Mouse (Mus musculus) liver, embryonic 16.5 days (tissue): ENCODE results near the gene Cpne5. TPM values are rescaled to one million over a fixed set of nuclear protein-coding genes. Genes with fewer than 3 reads are reported as not detected.

ENCODE experiments used
- ATAC-seq: fragments of 200-750 bp; cut with Nextera tagmentation; 2 replicates; pipeline ENCODE4 v1.8.0; 2017; ENCODE audit warnings: low read depth, mild to moderate bottlenecking, moderate number of reproducible peaks, moderate library complexity
- H3K27ac ChIP-seq: fragments of 300-500 bp; sonication (generic); 2 replicates; pipeline ENCODE4 v1.5.1; 2014; ENCODE audit warnings: mild to moderate bottlenecking, low read length
- H3K27me3 ChIP-seq: fragments of 300-500 bp; sonication (generic); 2 replicates; pipeline ENCODE4 v1.6.1; 2014; ENCODE audit warnings: low read depth, low read length, mixed read lengths; ENCODE audit not compliant: control insufficient read depth, insufficient read depth
- H3K36me3 ChIP-seq: fragments of 300-500 bp; sonication (generic); 2 replicates; pipeline ENCODE4 v1.6.1; 2014; ENCODE audit warnings: mild to moderate bottlenecking; ENCODE audit not compliant: control insufficient read depth, insufficient read depth
- H3K4me1 ChIP-seq: fragments of 300-500 bp; sonication (generic); 2 replicates; pipeline ENCODE4 v1.6.1; 2014; ENCODE audit warnings: low read depth, low read length, mixed read lengths; ENCODE audit not compliant: control insufficient read depth
- H3K4me2 ChIP-seq: fragments of 300-500 bp; sonication (generic); 2 replicates; pipeline ENCODE4 v1.6.1; 2014; ENCODE audit warnings: low read depth, low read length, mixed read lengths
- H3K4me3 ChIP-seq: fragments of 300-500 bp; sonication (generic); 2 replicates; pipeline ENCODE4 v1.5.1; 2014; ENCODE audit warnings: low read depth, mild to moderate bottlenecking, low read length
- H3K9ac ChIP-seq: fragments of 300-500 bp; sonication (generic); 2 replicates; pipeline ENCODE4 v1.6.1; 2014; ENCODE audit warnings: low read depth, low read length
- H3K9me3 ChIP-seq: fragments of 300-500 bp; sonication (generic); replicated peaks from 2 replicates; pipeline ENCODE4 v1.6.1; 2016; ENCODE audit warnings: low read length; ENCODE audit not compliant: control insufficient read depth
- WGBS: fragments of 180-500 bp; shearing (Covaris S2); extraction: QIAGEN DNeasy Blood & Tissue Kit; methylation state at CpG from one replicate; pipeline ENCODE4 v1.1.7; 2014; ENCODE audit not compliant: insufficient replicate concordance; 5-methylcytosine and 5-hydroxymethylcytosine counted together
- polyA plus RNA-seq: library from polyadenylated mRNA; unstranded; fragments of >200 nt; fragmentation: Nextera tagmentation; extraction: Ambion mirVana; gene quantifications from 2 replicates; pipeline ENCODE4 v1.2.1, GENCODE M21; 2015

Cpne5 gene
- polyA plus RNA-seq, 1 experiment from 2014 or later: 0.24 TPM

DNA sequence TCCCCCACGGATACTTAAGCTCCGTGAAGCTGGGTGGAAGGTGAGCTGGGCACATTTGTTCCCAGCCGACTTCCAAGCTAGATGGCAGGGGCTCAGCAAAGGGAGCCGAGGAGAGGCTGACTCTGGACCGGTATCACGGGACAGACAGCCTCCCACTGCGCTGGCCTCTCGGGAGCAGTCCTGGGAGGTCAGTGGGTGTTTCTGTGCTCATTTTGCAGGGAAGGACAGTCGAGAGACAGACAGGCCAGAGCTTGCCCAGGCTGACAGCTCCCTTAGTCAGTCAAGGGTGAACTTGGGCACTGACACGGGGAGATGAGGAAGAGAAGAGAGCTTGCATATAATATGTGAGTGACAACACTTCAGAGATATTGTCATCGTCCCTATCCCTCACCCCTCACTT lies 54.8 kb downstream of the Cpne5 start:
- Histone ChIP-seq H3K4me3 (no peak overlapping the region), H3K36me3 (no peaks in the 10 kb centered on the region), H3K27ac (no peak overlapping the region), H3K4me2 (no peak overlapping the region), H3K9ac (no peak overlapping the region), H3K27me3 (no peaks in the 10 kb centered on the region; the same call in 1 of the 2 replicates), H3K4me1 (no peaks in the 10 kb centered on the region), H3K9me3 (no peaks in the 10 kb centered on the region)
- WGBS: 60% methylated on average over 11 of the region's 11 CpGs
- no peak for ATAC-seq

DNA sequence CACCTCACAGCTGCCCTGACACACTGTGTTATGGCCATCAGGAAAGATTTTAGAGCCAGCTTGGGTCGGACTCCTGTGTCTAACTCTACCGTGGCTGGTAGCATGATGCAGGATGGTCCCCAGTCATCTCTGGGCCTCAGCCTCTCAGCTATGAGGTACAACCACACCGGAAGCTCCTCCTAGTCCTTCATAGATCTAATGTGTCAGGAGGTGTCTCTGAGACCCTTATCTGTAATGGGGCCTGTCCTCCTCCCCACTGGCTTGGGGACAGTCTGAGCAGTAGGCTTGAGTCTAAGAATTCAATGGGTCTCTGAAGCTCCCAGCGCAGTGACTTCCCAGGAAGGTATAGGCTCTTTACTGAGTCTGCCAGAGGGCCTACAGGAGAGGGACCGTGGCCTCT lies 56.2 kb downstream of the Cpne5 start:
- Histone ChIP-seq H3K27me3 (no peaks in the 10 kb centered on the region), H3K4me3 (no peak overlapping the region), H3K9me3 (no peaks in the 10 kb centered on the region), H3K27ac (no peak overlapping the region), H3K9ac (no peak overlapping the region), H3K4me1 (no peaks in the 10 kb centered on the region), H3K4me2 (no peak overlapping the region), H3K36me3 (no peaks in the 10 kb centered on the region)
- WGBS: 45% methylated on average over 5 of the region's 5 CpGs
- no peak for ATAC-seq

DNA sequence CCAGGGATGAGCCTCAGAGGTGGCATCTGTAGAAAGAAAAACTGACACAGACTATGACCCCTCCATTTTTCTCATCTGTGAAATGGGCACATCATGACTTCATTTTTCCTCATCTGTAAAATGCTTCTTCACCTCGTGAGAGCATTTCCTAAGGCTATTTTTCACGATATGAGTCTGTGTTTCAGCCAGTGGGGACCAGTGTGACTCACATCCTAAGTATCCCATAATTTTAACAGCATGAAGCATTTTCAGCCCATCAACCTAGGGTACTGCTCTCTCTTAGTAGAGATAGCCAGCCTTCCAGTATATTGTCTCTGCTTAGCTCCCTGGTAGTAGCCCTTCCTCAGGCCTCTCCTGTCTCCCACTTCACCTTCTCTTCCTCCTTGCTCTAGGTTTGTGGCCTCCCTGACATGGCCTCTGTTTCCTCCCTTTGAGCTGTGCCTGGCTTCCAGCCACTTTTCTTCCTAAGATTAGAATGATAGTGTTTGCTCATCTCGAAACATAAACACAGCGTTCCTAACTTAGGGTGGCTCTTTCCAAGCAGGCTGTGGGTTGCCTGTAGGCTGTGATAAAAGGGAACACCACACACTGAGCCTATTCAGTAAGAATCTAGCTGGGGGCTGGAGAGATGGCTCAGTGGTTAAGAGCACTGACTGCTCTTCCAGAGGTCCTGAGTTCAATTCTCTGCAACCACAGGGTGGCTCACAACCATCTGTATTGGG lies 57.4 kb downstream of the Cpne5 start:
- ATAC-seq: no peak
- no peak overlapping the region for H3K27ac ChIP-seq
- H3K36me3 ChIP-seq: no peaks in the 10 kb centered on the region
- H3K9ac ChIP-seq: no peak overlapping the region
- H3K4me2 ChIP-seq: no peak overlapping the region
- no peak overlapping the region for H3K4me3 ChIP-seq
- whole genome bisulfite sequencing: 38% methylated on average over 4 of the region's 4 CpGs
- H3K9me3 ChIP-seq: no peaks in the 10 kb centered on the region
- no peaks in the 10 kb centered on the region for H3K27me3 ChIP-seq
- H3K4me1 ChIP-seq: no peaks in the 10 kb centered on the region

DNA sequence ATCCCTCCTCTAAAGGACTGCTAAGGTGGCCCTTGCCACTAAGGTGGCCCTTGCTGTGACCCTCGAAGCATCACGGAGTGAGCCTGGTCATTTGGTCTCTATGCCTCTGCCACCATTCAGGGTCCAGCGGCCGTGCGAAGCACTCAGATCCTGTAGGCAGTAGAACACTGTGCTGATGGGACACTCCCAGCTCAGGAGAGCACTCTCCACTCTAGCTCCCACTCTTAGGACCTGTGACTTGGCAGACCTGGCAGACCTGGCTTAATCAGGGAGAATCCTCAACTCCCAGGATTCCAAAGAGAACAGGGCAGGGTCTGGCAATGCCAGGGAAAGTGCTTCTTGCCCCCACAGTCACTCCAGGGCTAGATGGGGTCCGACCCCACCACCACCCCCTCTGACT lies 58.0 kb downstream of the Cpne5 start:
- no peaks in the 10 kb centered on the region for H3K9me3 ChIP-seq
- no peak overlapping the region for H3K9ac ChIP-seq
- H3K4me3 ChIP-seq: no peak overlapping the region
- no peak overlapping the region for H3K4me2 ChIP-seq
- no peaks in the 10 kb centered on the region for H3K27me3 ChIP-seq
- 77% methylated on average over 6 of the region's 6 CpGs for WGBS
- H3K4me1 ChIP-seq: no peaks in the 10 kb centered on the region
- H3K27ac ChIP-seq: no peak overlapping the region
- no peaks in the 10 kb centered on the region for H3K36me3 ChIP-seq
- ATAC-seq: no peak

DNA sequence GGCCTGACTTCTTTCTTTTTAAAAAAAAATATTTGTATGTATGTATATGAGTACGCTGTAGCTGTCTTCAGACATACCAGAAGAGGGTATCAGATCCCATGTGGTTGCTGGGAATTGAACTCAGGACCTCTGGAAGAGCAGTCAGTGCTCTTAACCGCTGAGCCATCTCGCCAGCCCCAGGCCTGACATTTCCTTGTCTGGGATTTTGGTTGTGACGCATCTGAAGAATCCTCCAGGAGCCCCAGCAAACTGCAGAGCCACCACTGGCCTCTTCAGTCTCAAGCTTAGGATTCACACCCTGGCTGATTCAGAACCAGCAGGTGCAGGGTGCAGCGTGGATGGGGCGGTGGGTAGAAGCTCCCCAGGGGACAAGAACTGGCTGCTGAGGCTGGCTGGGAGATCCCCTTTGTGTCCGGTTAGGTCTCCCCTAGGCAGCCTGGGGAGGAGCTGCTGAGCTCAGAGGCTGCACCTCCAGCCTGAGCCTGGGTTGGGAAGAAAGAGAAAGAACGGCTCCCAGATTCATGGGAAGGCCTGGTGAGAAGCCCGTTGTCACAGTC lies 59.4 kb downstream of the Cpne5 start:
- Histone ChIP-seq H3K36me3 (no peaks in the 10 kb centered on the region), H3K27me3 (no peaks in the 10 kb centered on the region), H3K9ac (no peak overlapping the region), H3K9me3 (no peaks in the 10 kb centered on the region), H3K4me1 (no peaks in the 10 kb centered on the region), H3K4me3 (no peak overlapping the region), H3K27ac (no peak overlapping the region), H3K4me2 (no peak overlapping the region)
- whole genome bisulfite sequencing: 59% methylated on average over 9 of the region's 9 CpGs
- no peak for ATAC-seq

- Histone ChIP-seq H3K27me3 (no peaks in the 10 kb centered on the region), H3K4me2 (no peak overlapping the region), H3K27ac (no peak overlapping the region), H3K4me3 (no peak overlapping the region), H3K4me1 (peaks cover 4% of the 10 kb centered on the region), H3K9me3 (no peaks in the 10 kb centered on the region), H3K36me3 (no peaks in the 10 kb centered on the region), H3K9ac (no peak overlapping the region)
- no peak for ATAC-seq
- WGBS: 25% methylated on average over 9 of the region's 9 CpGs
These were observed 61.3 kb downstream of the Cpne5 start for GRCm38 (mm10) chr17:29176391-29177267.

GRCm38 (mm10) chr17:29175693-29176092 lies 62.3 kb downstream of the Cpne5 start:
- no peaks in the 10 kb centered on the region for H3K27me3 ChIP-seq
- H3K9me3 ChIP-seq: no peaks in the 10 kb centered on the region
- no peak overlapping the region for H3K4me2 ChIP-seq
- no peaks in the 10 kb centered on the region for H3K36me3 ChIP-seq
- H3K4me1 ChIP-seq: peaks cover 4% of the 10 kb centered on the region
- no peak overlapping the region for H3K9ac ChIP-seq
- H3K27ac ChIP-seq: no peak overlapping the region
- WGBS: 41% methylated on average over 3 of the region's 3 CpGs
- H3K4me3 ChIP-seq: no peak overlapping the region
- ATAC-seq: no peak

DNA sequence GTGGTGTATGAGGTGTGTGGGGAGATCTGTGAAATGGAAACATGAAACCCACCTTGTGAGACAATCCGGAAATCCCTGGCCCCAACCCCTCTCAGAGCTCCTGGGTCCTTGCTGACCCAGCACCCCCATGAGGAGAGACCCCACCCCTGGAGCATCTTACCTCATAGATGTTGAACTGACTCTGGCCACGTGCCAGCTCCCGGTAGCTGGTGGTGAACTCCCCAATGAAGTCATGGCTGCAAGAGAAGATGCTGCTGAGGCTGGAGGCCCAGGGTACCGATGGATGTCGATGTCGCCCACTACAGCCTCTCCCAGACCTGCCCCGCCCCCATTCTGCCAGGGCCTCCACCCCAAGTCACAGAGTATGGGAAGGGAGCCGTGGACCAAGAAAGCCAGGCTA lies 64.8 kb downstream of the Cpne5 start:
- ATAC-seq: no peak
- no peak overlapping the region for H3K4me3 ChIP-seq
- H3K4me1 ChIP-seq: peaks cover 4% of the 10 kb centered on the region
- H3K27ac ChIP-seq: no peak overlapping the region
- no peaks in the 10 kb centered on the region for H3K27me3 ChIP-seq
- no peak overlapping the region for H3K4me2 ChIP-seq
- 61% methylated on average over 8 of the region's 8 CpGs for WGBS
- H3K36me3 ChIP-seq: no peaks in the 10 kb centered on the region
- H3K9ac ChIP-seq: no peak overlapping the region
- no peaks in the 10 kb centered on the region for H3K9me3 ChIP-seq

DNA sequence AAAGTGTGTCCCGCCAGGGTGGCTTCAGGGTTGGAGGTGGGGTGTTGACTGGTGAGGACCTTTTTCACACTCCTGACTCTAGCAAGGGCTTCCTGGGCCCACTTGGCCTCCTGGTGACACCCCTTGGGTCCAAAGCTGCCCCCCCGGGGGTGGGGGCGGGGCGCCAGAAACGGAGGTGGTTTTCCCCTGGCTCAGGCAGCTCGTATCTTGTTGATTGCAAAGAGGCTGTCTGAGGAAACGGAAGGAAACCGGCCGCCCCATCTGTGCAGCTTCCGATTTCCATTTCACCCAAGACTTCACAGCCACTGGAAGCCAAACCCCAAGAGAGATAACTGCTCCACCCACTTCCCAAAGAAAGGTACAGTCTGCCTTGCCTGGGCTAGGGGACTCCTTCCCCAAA lies 65.9 kb downstream of the Cpne5 start:
- no peak overlapping the region for H3K4me2 ChIP-seq
- no peaks in the 10 kb centered on the region for H3K36me3 ChIP-seq
- H3K4me1 ChIP-seq: peaks cover 4% of the 10 kb centered on the region
- 0 out of 2 replicates have a peak overlapping the region, but pooled peaks have one; percentile 7 for H3K27ac ChIP-seq
- no peak for ATAC-seq
- no peaks in the 10 kb centered on the region for H3K27me3 ChIP-seq
- no peak overlapping the region for H3K4me3 ChIP-seq
- WGBS: 11% methylated on average over 10 of the region's 10 CpGs
- no peaks in the 10 kb centered on the region for H3K9me3 ChIP-seq
- no peak overlapping the region for H3K9ac ChIP-seq
